Mouse (Mus musculus) granulocyte monocyte progenitor cell, adult 5-6 weeks (primary cell): ENCODE measurements around the gene Dapk1. TPM values are rescaled to one million over a fixed set of nuclear protein-coding genes. Genes with fewer than 3 reads are reported as not detected.

Experiments
- ATAC-seq: replicated peaks from 2 replicates; pipeline ENCODE4 v1.8.0; 2016; ENCODE audit warnings: mild to moderate bottlenecking, moderate TSS enrichment, inconsistent platforms; ENCODE audit not compliant: poor library complexity, severe bottlenecking
- total RNA-seq, 2 experiments: library from RNA; stranded (forward) in 1 of 2; stranded (reverse) in 1 of 2; fragments of 200-712, 200-1000 nt in 1 of 2; fragments of >200 nt in 1 of 2; fragmentation: Nextera tagmentation in 1 of 2; gene quantifications; 2 replicates each; pipeline ENCODE4 v1.2.3; 2014 to 2017

Gene Dapk1
- total RNA-seq, 2 experiments from 2014 or later, result 1.8 to 5.9 TPM

GRCm38 (mm10) chr13:60614154-60614553 lies 12.4 kb downstream of the Dapk1 start:
- ATAC-seq, result no peak

GRCm38 (mm10) chr13:60615057-60615650 lies 13.4 kb downstream of the Dapk1 start:
- ATAC-seq, result peak; percentile 72

- no peak for ATAC-seq
Observed at GRCm38 (mm10) chr13:60616036-60616435, 14.3 kb downstream of the Dapk1 start.

- ATAC-seq, result no peak
Observed at GRCm38 (mm10) chr13:60618287-60618686, 16.5 kb downstream of the Dapk1 start.

- no peak for ATAC-seq
Observed at GRCm38 (mm10) chr13:60619723-60620122, 18.0 kb downstream of the Dapk1 start.

GRCm38 (mm10) chr13:60621411-60621965 lies 19.7 kb downstream of the Dapk1 start:
- ATAC-seq, result no peak

- no peak for ATAC-seq
Observed at GRCm38 (mm10) chr13:60625581-60625980, 23.8 kb downstream of the Dapk1 start.

- no peak for ATAC-seq
Observed at GRCm38 (mm10) chr13:60627843-60628656, 26.3 kb downstream of the Dapk1 start.

- no peak for ATAC-seq
Observed at GRCm38 (mm10) chr13:60628657-60628950, 26.9 kb downstream of the Dapk1 start.

GRCm38 (mm10) chr13:60629419-60629818 lies 27.7 kb downstream of the Dapk1 start:
- no peak for ATAC-seq

- no peak for ATAC-seq
Observed at GRCm38 (mm10) chr13:60633945-60634344, 32.2 kb downstream of the Dapk1 start.

GRCm38 (mm10) chr13:60635636-60636035 lies 33.9 kb downstream of the Dapk1 start:
- ATAC-seq, result no peak

- no peak for ATAC-seq
Observed at GRCm38 (mm10) chr13:60639482-60640055, 37.8 kb downstream of the Dapk1 start.

GRCm38 (mm10) chr13:60640420-60640819 lies 38.7 kb downstream of the Dapk1 start:
- no peak for ATAC-seq

- ATAC-seq, result peak; percentile 93
Observed at GRCm38 (mm10) chr13:60644457-60644889, 42.7 kb downstream of the Dapk1 start.

GRCm38 (mm10) chr13:60646791-60647190 lies 45.0 kb downstream of the Dapk1 start:
- no peak for ATAC-seq

- no peak for ATAC-seq
Observed at GRCm38 (mm10) chr13:60648350-60648749, 46.6 kb downstream of the Dapk1 start.

- ATAC-seq, result peak; percentile 84
Observed at GRCm38 (mm10) chr13:60650000-60650399, 48.3 kb downstream of the Dapk1 start.

- ATAC-seq, result no peak
Observed at GRCm38 (mm10) chr13:60654017-60654565, 52.3 kb downstream of the Dapk1 start.

GRCm38 (mm10) chr13:60655246-60655645 lies 53.5 kb downstream of the Dapk1 start:
- ATAC-seq, result peak; percentile 44; the same call in 1 of the 2 replicates

- no peak for ATAC-seq
Observed at GRCm38 (mm10) chr13:60659600-60659999, 57.9 kb downstream of the Dapk1 start.
